Mouse (Mus musculus): ENCODE measurements around the gene Dtnb. TPM values are rescaled to one million over a fixed set of nuclear protein-coding genes. Genes with fewer than 3 reads are reported as not detected.

Dtnb gene
- polyA plus RNA-seq, 1 experiment from 2014 or later = 31.5 TPM

DNA sequence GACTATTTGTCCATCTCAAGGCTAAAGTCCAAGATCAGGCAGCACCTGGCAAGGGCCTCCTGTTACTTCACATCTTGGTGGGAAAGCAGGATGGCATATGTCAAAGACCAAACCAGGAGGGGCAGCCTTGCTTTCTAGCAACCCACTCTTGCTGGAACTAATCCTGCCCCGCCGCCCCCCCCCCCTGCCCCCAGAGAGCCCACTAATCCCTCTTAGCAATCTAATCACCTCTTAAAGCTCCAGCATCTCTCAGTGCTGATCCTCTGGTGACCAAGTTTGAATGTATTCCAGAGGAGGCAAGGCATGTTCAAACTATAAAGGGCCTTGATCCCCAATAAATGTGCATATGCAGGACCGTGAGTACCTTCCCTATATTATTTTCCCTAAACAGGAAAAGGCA lies 214.9 kb downstream of the Dtnb start:
- H3K36me3 ChIP-seq = no peaks in the 10 kb centered on the region
- H3K27me3 ChIP-seq = no peaks in the 10 kb centered on the region
- WGBS = 8% methylated on average over 3 of the region's 3 CpGs
- no peaks in the 10 kb centered on the region for H3K9me3 ChIP-seq
- H3K4me1 ChIP-seq = peaks cover 16% of the 10 kb centered on the region
- no peak overlapping the region for H3K9ac ChIP-seq (replicated peaks)
- no peak overlapping the region for H3K4me2 ChIP-seq (replicated peaks)
- H3K27ac ChIP-seq (replicated peaks) = no peak overlapping the region
- no peak overlapping the region for H3K4me3 ChIP-seq
- ATAC-seq (replicated peaks) = no peak

DNA sequence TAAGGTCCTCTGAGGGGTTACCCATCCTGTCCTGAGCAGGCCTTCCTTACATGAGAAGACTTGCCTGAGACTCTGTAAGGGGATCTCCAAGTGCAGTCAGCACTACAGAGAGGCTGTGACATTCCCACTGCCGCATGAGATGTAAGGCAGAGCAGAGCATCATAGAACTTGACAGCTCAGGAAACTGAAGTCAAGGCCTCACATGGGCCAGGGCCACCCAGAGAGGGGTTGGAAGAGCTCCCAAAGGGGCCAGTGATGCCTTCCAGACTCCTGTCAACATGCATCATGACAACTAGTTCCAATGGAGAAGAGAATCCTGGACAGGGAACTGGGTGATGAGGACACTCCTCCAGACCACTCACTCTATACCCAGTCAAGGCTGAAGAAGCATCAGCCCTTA lies 215.4 kb downstream of the Dtnb start:
- Histone ChIP-seq H3K36me3 (no peaks in the 10 kb centered on the region), H3K27ac (replicated peaks) (no peak overlapping the region), H3K27me3 (no peaks in the 10 kb centered on the region), H3K9ac (replicated peaks) (no peak overlapping the region), H3K9me3 (no peaks in the 10 kb centered on the region), H3K4me3 (no peak overlapping the region), H3K4me1 (peaks cover 16% of the 10 kb centered on the region), H3K4me2 (replicated peaks) (no peak overlapping the region)
- 50% methylated on average over 1 of the region's 1 CpGs for WGBS
- no peak for ATAC-seq (replicated peaks)

DNA sequence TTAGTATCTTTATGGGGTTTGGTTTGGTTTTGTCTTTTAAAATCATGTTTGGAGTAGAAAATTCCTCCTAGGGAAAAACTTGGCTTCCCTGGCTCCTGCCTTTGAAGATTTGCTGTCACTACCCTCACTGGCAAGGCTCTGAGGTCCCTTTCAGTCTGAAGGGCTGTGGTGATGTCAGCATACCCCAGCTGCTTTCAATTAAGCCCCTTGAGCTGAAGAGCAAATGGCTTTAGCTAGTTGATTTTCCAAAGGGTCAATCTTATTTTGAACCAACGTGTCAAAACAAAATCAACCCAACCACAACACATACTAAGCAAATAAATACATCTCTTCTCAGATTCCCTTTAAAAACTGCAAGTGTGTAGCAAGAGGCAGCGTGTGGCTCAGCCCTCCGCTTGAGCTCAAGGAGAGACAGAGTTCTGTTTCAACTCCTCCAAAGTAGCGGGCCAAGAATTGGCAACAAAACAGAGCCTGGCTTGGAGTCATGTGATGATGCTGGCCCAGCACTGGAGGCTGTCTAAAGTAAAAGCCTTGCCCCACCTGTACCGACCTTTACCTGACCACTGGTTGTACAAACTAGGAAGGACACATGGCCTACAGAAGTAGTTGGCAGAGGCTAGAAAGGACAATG lies 216.4 kb downstream of the Dtnb start:
- ATAC-seq (replicated peaks) = no peak
- Histone ChIP-seq H3K9me3 (no peaks in the 10 kb centered on the region), H3K9ac (replicated peaks) (no peak overlapping the region), H3K4me1 (peaks cover 8% of the 10 kb centered on the region), H3K27ac (replicated peaks) (no peak overlapping the region), H3K4me2 (replicated peaks) (no peak overlapping the region), H3K27me3 (no peaks in the 10 kb centered on the region), H3K36me3 (no peaks in the 10 kb centered on the region), H3K4me3 (no peak overlapping the region)
- WGBS = 29% methylated on average over 5 of the region's 5 CpGs

DNA sequence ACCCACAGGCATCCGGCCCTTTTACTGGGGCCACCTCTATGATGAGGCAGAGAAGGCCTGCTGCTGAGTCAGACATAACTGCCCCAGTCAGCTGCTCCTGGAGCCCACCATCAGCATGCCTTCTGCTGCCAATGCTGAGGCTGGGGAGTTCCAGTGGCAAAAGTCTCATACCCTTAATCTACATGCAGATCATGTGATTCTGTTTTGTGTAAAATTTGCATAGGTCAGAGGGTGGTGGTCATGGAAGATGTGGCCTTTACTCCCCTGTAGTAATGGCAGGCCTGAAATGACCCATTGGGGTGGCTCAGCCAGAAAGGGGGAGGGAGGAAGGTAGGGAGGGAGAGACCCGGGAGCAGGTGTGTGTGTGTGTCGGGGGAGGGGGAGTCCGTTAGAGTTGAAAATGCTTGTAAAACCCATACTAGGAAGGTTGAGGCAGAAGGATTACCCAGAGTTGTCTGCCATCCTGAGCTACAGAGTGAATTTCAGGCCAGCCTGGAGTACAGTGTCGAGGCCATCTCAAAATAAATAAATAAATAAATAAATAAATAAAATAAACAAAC lies 217.5 kb downstream of the Dtnb start:
- H3K9ac ChIP-seq (replicated peaks) = no peak overlapping the region
- no peak for ATAC-seq (replicated peaks)
- no peak overlapping the region for H3K4me2 ChIP-seq (replicated peaks)
- 71% methylated on average over 5 of the region's 5 CpGs for WGBS
- no peaks in the 10 kb centered on the region for H3K9me3 ChIP-seq
- H3K36me3 ChIP-seq = no peaks in the 10 kb centered on the region
- no peak overlapping the region for H3K4me3 ChIP-seq
- no peaks in the 10 kb centered on the region for H3K27me3 ChIP-seq
- H3K4me1 ChIP-seq = peaks cover 7% of the 10 kb centered on the region; the same call in 1 of the 2 replicates
- H3K27ac ChIP-seq (replicated peaks) = no peak overlapping the region

DNA sequence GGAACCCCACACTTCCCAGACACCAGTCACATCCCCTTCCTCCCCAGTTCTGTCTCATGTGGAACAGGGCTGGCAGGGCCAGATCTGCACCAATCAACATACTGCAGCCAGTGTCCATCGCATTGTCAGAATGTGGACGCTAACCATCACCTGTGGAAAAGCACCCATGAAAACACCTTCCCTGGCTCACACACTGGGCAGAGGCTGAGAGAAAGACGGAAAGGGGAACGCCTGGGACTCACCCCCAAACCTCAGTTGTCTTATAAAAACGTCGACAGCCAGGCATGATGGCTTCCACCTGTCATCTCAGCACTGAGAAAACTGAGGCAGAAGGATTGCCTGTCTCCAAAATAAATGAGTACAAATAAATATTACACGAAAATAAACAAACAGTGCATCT lies 219.1 kb downstream of the Dtnb start:
- H3K36me3 ChIP-seq = no peaks in the 10 kb centered on the region
- no peak overlapping the region for H3K27ac ChIP-seq (replicated peaks)
- peak overlapping the region; percentile 33 for H3K4me3 ChIP-seq
- peak overlapping the region; percentile 47 for H3K4me2 ChIP-seq (replicated peaks)
- no peaks in the 10 kb centered on the region for H3K9me3 ChIP-seq
- ATAC-seq (replicated peaks) = no peak; the same call in 1 of the 2 replicates
- H3K9ac ChIP-seq (replicated peaks) = 0 out of 2 replicates have a peak overlapping the region, but pooled peaks have one; percentile 33
- 61% methylated on average over 7 of the region's 7 CpGs for WGBS
- 0 out of 2 replicates have a peak, but pooled peaks cover 2% of the 10 kb centered on the region for H3K27me3 ChIP-seq
- H3K4me1 ChIP-seq = peaks cover 7% of the 10 kb centered on the region; the same call in 1 of the 2 replicates

DNA sequence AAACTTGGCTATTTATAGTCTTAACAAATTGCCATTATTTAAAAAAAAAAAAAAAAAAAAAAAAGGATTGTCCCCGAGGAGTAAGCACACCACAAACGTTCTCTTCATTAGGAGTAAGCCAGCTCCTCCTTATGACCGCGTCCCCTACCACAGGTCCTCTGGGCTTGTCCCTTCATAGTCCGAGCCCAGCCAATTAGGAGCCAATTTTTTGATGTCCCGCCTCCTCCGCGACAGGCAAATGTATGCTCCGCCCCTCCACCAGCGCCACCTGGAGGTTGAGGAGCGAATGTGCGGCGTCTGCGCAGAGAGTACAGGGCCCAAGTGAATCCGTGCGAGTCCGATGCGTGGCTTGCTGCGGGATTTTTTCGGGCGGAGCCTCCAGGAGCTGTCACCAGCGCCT lies 219.6 kb downstream of the Dtnb start:
- 0% methylated on average over 22 of the region's 22 CpGs for WGBS
- H3K4me1 ChIP-seq = peaks cover 7% of the 10 kb centered on the region; the same call in 1 of the 2 replicates
- 0 out of 2 replicates have a peak overlapping the region, but pooled peaks have one; percentile 33 for H3K9ac ChIP-seq (replicated peaks)
- H3K27ac ChIP-seq (replicated peaks) = 0 out of 2 replicates have a peak overlapping the region, but pooled peaks have one; percentile 7
- peak overlapping the region; percentile 47 for H3K4me2 ChIP-seq (replicated peaks)
- H3K9me3 ChIP-seq = no peaks in the 10 kb centered on the region
- peak overlapping the region; percentile 33 for H3K4me3 ChIP-seq
- ATAC-seq (replicated peaks) = peak; percentile 92
- H3K36me3 ChIP-seq = no peaks in the 10 kb centered on the region
- H3K27me3 ChIP-seq = 0 out of 2 replicates have a peak, but pooled peaks cover 2% of the 10 kb centered on the region

DNA sequence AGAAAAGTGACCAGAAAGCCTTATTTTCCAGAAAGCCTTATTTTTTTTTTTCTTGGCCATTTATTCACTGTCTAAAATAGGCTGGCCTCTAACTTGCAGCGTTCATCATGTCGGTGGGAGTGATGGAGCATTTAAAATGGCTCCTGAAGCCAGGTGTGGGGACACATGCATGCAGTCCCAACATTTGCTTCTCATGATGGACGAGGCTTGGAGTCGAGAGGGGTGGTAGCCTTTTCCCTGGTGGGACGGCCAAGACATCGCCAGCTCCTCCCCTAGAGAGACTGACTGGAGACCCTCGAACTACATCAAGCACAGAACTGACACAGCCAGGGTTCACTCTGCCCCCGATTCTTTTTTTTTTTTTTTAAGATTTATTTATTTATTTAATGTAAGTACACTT lies 220.1 kb downstream of the Dtnb start:
- Histone ChIP-seq H3K9me3 (no peaks in the 10 kb centered on the region), H3K4me2 (replicated peaks) (peak overlapping the region; percentile 47), H3K27ac (replicated peaks) (0 out of 2 replicates have a peak overlapping the region, but pooled peaks have one; percentile 7), H3K4me3 (peak overlapping the region; percentile 33), H3K9ac (replicated peaks) (0 out of 2 replicates have a peak overlapping the region, but pooled peaks have one; percentile 33), H3K36me3 (no peaks in the 10 kb centered on the region), H3K4me1 (peaks cover 7% of the 10 kb centered on the region; the same call in 1 of the 2 replicates), H3K27me3 (0 out of 2 replicates have a peak, but pooled peaks cover 2% of the 10 kb centered on the region)
- WGBS = 20% methylated on average over 8 of the region's 8 CpGs
- ATAC-seq (replicated peaks) = peak; percentile 12; the same call in 1 of the 2 replicates

DNA sequence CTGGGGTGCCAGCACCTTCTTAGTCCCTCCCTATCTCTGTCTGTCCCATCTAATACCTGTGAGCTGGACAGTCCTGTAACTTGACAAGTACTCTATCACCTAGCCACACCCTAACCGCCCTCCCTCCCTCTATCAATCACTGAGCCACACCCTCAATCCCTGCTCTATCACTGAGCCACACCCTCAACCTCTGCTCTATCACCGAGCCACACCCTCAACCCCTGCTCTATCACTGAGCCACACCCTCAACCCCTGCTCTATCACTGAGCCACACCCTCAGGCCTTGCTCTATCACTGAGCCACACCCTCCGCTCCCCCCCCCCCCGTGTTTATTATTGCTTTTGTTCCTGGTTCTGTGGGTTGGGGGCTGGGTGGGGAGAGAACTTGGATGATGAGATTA lies 223.4 kb downstream of the Dtnb start:
- H3K27me3 ChIP-seq = 0 out of 2 replicates have a peak, but pooled peaks cover 2% of the 10 kb centered on the region
- H3K27ac ChIP-seq (replicated peaks) = no peak overlapping the region
- 50% methylated on average over 3 of the region's 4 CpGs for WGBS
- H3K4me2 ChIP-seq (replicated peaks) = no peak overlapping the region
- no peaks in the 10 kb centered on the region for H3K36me3 ChIP-seq
- no peak overlapping the region for H3K4me3 ChIP-seq
- H3K4me1 ChIP-seq = peaks cover 4% of the 10 kb centered on the region; the same call in 1 of the 2 replicates
- H3K9ac ChIP-seq (replicated peaks) = no peak overlapping the region
- H3K9me3 ChIP-seq = no peaks in the 10 kb centered on the region
- no peak for ATAC-seq (replicated peaks)

DNA sequence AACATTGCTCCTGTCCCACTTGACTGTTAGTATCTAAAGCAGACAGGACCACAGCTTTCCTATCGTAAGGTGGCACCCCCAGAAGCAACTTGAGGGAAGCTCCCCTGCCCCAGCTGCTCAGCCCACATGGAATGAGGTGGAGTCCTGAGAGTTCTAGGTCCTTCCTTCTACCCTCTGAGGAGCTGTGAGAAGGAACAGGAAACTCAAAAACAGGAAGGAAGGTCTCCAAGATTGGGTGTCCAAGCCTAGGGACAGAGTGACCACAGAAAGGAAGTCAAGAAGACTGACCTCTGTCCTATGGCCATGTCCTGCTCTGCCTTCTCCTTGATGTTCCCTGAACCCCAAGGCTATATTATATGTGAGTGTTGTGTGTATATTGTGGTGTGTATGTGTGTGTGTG lies 227.4 kb downstream of the Dtnb start:
- Histone ChIP-seq H3K9ac (replicated peaks) (no peak overlapping the region), H3K4me1 (no peaks in the 10 kb centered on the region), H3K27ac (replicated peaks) (no peak overlapping the region), H3K4me3 (no peak overlapping the region), H3K4me2 (replicated peaks) (no peak overlapping the region), H3K27me3 (0 out of 2 replicates have a peak, but pooled peaks cover 2% of the 10 kb centered on the region), H3K36me3 (no peaks in the 10 kb centered on the region), H3K9me3 (no peaks in the 10 kb centered on the region)
- ATAC-seq (replicated peaks) = no peak
- WGBS = 84% methylated on average over 1 of the region's 1 CpGs

DNA sequence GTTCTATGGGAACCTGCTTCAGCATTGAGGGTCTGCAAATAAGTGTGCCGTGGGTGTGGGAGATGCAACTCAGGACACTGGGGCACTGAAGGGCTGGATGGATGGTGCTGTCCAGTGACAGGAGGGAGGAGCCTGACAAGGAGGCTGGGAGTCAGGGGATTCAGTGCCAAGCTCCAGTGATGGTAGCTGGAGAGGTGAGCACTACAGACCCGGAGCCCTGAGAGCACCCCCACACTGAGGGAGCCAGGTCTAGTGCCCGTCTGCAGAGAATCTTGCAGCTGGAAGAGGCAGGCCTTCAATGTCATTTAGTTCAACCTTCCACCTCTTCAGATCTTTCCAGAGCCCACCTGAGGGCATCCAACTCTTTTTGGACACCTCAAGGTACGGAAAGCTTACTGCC lies 233.7 kb downstream of the Dtnb start, which contains the start of gene Dnmt3a:
Gene Dnmt3a, plus strand, starts transcription at position 156 of the 400 bp plus-strand sequence.
- peak within 1 kb of the TSS; percentile 58 for H3K4me3 ChIP-seq
- H3K4me1 ChIP-seq = peaks cover 31% of the 10 kb centered on the region
- H3K9me3 ChIP-seq = no peaks in the 10 kb centered on the region
- ATAC-seq (replicated peaks) = peak; percentile 4; the same call in 1 of the 2 replicates
- peak within 1 kb of the TSS; percentile 65 for H3K9ac ChIP-seq (replicated peaks)
- H3K4me2 ChIP-seq (replicated peaks) = peak within 1 kb of the TSS; percentile 52
- WGBS = 26% methylated on average over 4 of the region's 4 CpGs
- H3K27ac ChIP-seq (replicated peaks) = peak within 1 kb of the TSS; percentile 82
- no peaks in the 10 kb centered on the region for H3K36me3 ChIP-seq
- no peaks in the 10 kb centered on the region for H3K27me3 ChIP-seq

DNA sequence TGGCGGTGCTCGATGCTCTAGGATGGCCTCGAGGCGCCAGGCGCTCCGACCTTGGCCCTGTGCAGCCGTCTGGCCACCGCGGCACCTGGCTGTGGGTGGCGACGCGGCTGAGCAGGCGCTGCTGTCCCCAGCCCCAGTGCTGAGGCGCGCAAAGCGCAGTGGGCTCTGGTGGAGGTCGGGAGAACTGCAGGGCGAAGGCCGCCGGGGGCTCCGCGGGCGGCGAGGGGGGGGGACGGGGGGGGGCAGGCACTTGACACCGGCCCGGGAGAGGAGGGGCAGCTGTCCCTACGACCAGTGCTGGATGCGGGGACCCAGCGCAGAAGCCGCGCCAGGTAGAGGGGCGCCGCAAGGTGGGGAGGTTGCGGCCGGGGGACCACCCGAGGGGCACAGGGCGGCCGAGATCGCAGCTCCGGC lies 234.1 kb downstream of the Dtnb start:
- peak; percentile 87 for ATAC-seq (replicated peaks)
- Histone ChIP-seq H3K4me3 (peak overlapping the region; percentile 58), H3K36me3 (no peaks in the 10 kb centered on the region), H3K9me3 (no peaks in the 10 kb centered on the region), H3K27me3 (no peaks in the 10 kb centered on the region), H3K27ac (replicated peaks) (peak overlapping the region; percentile 82), H3K9ac (replicated peaks) (peak overlapping the region; percentile 65), H3K4me1 (peaks cover 36% of the 10 kb centered on the region), H3K4me2 (replicated peaks) (peak overlapping the region; percentile 52)
- WGBS = 0% methylated on average over 35 of the region's 41 CpGs
